Mouse (Mus musculus) bone marrow, adult 2 months (tissue): ENCODE data around the gene Pnmal2. TPM values are rescaled to one million over a fixed set of nuclear protein-coding genes. Genes with fewer than 3 reads are reported as not detected.

Experiments used
- H3K27ac ChIP-seq: fragments of 200-500 bp; 2 replicates; pipeline ENCODE4 v1.5.1; 2012; ENCODE audit warnings: low read depth, mild to moderate bottlenecking, control low read depth, inconsistent platforms, low read length; ENCODE audit not compliant: control insufficient read depth, poor library complexity, insufficient read depth
- H3K4me1 ChIP-seq: fragments of 200-500 bp; 2 replicates; pipeline ENCODE4 v1.6.1; 2011; ENCODE audit warnings: low read length; ENCODE audit not compliant: control insufficient read depth, insufficient read depth
- H3K4me3 ChIP-seq: fragments of 200-500 bp; replicated peaks from 2 replicates; pipeline ENCODE3; 2011; ENCODE audit warnings: mild to moderate bottlenecking, low read depth, low read length, control low read depth; ENCODE audit not compliant: control insufficient read depth
- CTCF ChIP-seq: fragments of 200-500 bp; IDR thresholded peaks from 2 replicates; pipeline ENCODE4 v1.5.1; 2011; ENCODE audit warnings: low read length, control low read depth; ENCODE audit not compliant: control insufficient read depth, insufficient read depth
- POLR2A ChIP-seq: fragments of 200-500 bp; IDR thresholded peaks from 2 replicates; pipeline ENCODE4 v1.6.1; 2011; ENCODE audit warnings: low read depth, mild to moderate bottlenecking, control low read depth, low read length, borderline replicate concordance; ENCODE audit not compliant: control insufficient read depth
- WGBS: fragments of 180-500 bp; shearing (Covaris S2); methylation state at CpG from one replicate; pipeline ENCODE4 v1.1.7; 2018; 5-methylcytosine and 5-hydroxymethylcytosine counted together
- polyA plus RNA-seq: library from polyadenylated mRNA; stranded (reverse); fragments of >200 nt; gene quantifications from 2 replicates; pipeline ENCODE4 v1.2.4, GENCODE M21; 2011; ENCODE audit warnings: low replicate concordance; ENCODE audit not compliant: missing spikeins, insufficient read depth, insufficient read length

Pnmal2 gene
- not detected in 2 replicates for polyA plus RNA-seq

GRCm38 (mm10) chr7:16944061-16944807, at the start of gene Pnmal2:
Gene Pnmal2, plus strand, starts transcription at chr7:16944682.
- WGBS, result 24% methylated on average over 36 of the region's 36 CpGs
- peak within 1 kb of the TSS; percentile 37 for H3K4me3 ChIP-seq
- TF ChIP-seq CTCF (no peak), POLR2A (no peak)
- no peak within 1 kb of the TSS; the same call in 1 of the 2 replicates for H3K27ac ChIP-seq
- H3K4me1 ChIP-seq, result no peaks in the 10 kb centered on the region; the same call in 1 of the 2 replicates

GRCm38 (mm10) chr7:16895000-16895399, 49.5 kb upstream of the Pnmal2 start:
- TF ChIP-seq CTCF, result peak; percentile 94
- no peak for TF ChIP-seq POLR2A
- H3K4me1 ChIP-seq, result peaks cover 2% of the 10 kb centered on the region
- H3K27ac ChIP-seq, result no peak overlapping the region
- WGBS, result 1% methylated on average over 24 of the region's 24 CpGs
- no peak overlapping the region for H3K4me3 ChIP-seq

- no peak overlapping the region for H3K27ac ChIP-seq
- no peak for TF ChIP-seq POLR2A
- no peak for TF ChIP-seq CTCF
- 44% methylated on average over 10 of the region's 10 CpGs for WGBS
- no peak overlapping the region for H3K4me3 ChIP-seq
- H3K4me1 ChIP-seq, result peaks cover 2% of the 10 kb centered on the region
Measured at GRCm38 (mm10) chr7:16895511-16895910, 49.0 kb upstream of the Pnmal2 start.

GRCm38 (mm10) chr7:16900526-16900925, 44.0 kb upstream of the Pnmal2 start:
- no peak overlapping the region for H3K27ac ChIP-seq
- no peak for TF ChIP-seq POLR2A
- TF ChIP-seq CTCF, result no peak
- peaks cover 8% of the 10 kb centered on the region for H3K4me1 ChIP-seq
- WGBS, result 48% methylated on average over 5 of the region's 5 CpGs
- H3K4me3 ChIP-seq, result no peak overlapping the region

- Histone ChIP-seq H3K27ac (no peak overlapping the region; the same call in 1 of the 2 replicates), H3K4me3 (no peak overlapping the region), H3K4me1 (peaks cover 18% of the 10 kb centered on the region)
- TF ChIP-seq CTCF, result no peak
- TF ChIP-seq POLR2A, result no peak
- 14% methylated on average over 2 of the region's 2 CpGs for WGBS
Measured at GRCm38 (mm10) chr7:16903439-16903955, 41.0 kb upstream of the Pnmal2 start.

- 33% methylated on average over 10 of the region's 10 CpGs for WGBS
- Histone ChIP-seq H3K27ac (no peak overlapping the region), H3K4me1 (peaks cover 18% of the 10 kb centered on the region), H3K4me3 (no peak overlapping the region)
- TF ChIP-seq POLR2A (no peak), CTCF (no peak)
Measured at GRCm38 (mm10) chr7:16904120-16904675, 40.3 kb upstream of the Pnmal2 start.

- TF ChIP-seq POLR2A (no peak), CTCF (no peak)
- no peak overlapping the region for H3K4me3 ChIP-seq
- WGBS, result 68% methylated on average over 9 of the region's 9 CpGs
- peak overlapping the region; percentile 62; the same call in 1 of the 2 replicates for H3K27ac ChIP-seq
- peaks cover 20% of the 10 kb centered on the region for H3K4me1 ChIP-seq
Measured at GRCm38 (mm10) chr7:16905491-16906021, 38.9 kb upstream of the Pnmal2 start.

GRCm38 (mm10) chr7:16906281-16906680, 38.2 kb upstream of the Pnmal2 start, which contains the start of gene Ptgir:
Gene Ptgir, plus strand, starts transcription at chr7:16906490.
- H3K27ac ChIP-seq, result peak within 1 kb of the TSS; percentile 92
- H3K4me3 ChIP-seq, result peak within 1 kb of the TSS; percentile 66
- peaks cover 20% of the 10 kb centered on the region for H3K4me1 ChIP-seq
- TF ChIP-seq CTCF, result no peak
- no peak for TF ChIP-seq POLR2A
- WGBS, result 10% methylated on average over 6 of the region's 6 CpGs
